Mouse (Mus musculus): ENCODE measurements around the gene Nrxn3.

DNA sequence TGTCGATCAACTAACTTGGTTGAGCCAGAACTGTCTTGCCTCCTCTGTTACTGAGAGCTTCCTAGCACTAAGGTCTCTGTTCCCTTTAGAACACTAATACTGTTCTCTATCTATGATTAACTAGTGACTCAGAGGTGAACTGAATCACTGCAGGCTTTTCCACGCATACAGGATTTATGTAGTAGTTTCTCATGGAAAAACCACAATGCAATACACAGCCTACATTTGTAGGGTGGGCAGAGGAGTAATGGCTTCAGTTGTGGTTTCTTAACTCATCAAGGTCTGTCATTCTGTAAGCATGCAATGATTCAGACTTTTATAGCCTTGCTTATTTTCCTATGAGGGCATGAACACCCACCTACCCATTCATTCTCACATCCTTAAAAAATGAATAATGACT, 1443.4 kb downstream of the Nrxn3 start:
- TF ChIP-seq CTCF (IDR thresholded peaks at IDR 0.05; ENCODE audit: low read depth) (no peak), EP300 (IDR thresholded peaks at IDR 0.05; ENCODE audit: low read depth) (no peak)

All from liver, postnatal 0 days (tissue).